Mouse (Mus musculus) spleen, postnatal 36 days (tissue): ENCODE measurements around the gene Agtr1a.
A peak's percentile ranks its signal among the peaks of the same experiment; 100 is the strongest.

Experiments used
- DNase-seq, 2 experiments: peaks; one replicate each; pipeline ENCODE4 v3.0.0; 2022; ENCODE audit warnings: low spot score in 2 of 2, mixed read lengths in 1 of 2

Agtr1a gene

DNA sequence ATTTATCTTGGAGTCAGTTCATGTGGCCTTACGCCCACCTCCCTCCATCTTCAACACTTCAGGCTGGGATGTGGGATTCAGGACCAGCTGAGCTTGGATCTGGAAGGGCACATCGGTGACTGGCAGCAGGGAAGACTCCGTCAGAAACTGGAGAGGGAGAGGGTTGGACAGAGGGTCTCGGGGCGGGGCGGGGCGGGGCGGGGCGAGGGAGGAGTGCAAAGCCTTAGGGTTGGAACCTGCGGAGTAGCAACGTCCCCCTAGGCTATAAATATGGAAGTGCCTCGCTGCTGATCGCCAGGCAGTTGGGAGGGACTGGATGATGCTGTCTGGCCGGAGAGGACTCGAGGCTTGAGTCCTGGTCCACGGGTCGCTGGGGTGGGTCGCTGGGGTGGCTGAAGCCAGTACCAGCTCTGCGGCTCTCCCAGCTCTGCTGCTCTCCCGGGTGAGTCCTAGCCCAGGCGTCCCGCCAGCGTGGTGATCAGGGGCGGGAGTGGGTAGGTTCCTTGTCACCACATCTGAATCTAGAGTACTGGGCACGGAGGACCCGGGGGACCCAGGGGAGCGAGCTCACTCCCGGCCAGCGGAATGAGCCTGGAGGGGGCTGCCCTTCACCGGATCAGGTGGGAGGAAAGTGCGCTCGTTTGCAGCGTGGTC is at the start of gene Agtr1a:
Gene Agtr1a, plus strand, starts transcription at position 294 of the 654 bp plus-strand sequence.
- peak; percentile 9 to 16 for DNase-seq

DNA sequence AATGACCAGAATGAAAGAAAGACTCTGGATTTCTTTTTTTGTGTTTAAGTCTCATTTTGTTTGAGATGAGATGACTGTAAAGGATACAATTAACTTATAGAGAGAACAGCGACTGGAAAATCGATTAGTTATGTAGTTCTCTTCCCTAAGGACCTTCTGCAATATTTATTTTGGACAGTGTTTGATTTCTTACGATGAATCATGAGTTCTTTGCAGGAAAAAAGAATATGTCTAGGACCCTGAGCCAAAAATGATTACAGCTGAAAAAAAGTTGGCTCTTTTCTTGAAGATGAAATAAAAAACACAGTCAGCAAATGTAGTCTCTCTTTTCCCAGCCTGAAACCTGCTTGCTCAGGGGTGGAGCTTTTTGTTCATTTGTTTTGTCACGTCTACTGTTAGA is 26.0 kb upstream of the Agtr1a start:
- DNase-seq, result no peak

DNA sequence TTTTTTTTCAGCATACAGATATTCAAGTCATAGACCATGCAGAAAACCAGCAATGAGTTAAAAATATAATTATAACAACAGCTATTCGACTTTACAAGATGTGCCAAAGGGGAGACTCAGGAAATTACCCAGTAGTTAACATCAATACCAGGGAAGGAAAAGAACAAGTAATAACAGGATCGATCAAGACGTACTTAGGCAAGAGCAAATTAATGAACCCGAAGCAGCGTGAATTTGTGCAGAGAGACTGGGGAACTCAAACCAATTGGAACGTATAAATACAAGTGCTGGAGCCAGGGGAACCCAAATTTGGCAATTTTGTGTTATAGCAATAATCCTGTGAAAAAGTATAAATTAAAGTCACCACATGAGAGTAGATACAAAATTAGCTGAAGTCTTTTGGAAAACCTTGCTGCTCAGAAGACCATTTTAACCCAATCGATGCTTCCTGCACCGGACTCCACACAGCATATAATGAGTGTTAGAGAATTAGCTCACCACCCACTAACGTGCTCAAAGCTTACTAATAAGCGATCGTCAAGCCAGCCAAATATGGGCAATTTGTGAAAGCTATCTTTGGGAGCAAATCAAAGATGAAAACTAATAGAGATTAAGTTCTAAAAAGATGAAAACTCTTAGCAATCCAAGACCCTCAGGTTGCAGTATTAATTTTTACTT is 11.4 kb upstream of the Agtr1a start:
- DNase-seq, result no peak

DNA sequence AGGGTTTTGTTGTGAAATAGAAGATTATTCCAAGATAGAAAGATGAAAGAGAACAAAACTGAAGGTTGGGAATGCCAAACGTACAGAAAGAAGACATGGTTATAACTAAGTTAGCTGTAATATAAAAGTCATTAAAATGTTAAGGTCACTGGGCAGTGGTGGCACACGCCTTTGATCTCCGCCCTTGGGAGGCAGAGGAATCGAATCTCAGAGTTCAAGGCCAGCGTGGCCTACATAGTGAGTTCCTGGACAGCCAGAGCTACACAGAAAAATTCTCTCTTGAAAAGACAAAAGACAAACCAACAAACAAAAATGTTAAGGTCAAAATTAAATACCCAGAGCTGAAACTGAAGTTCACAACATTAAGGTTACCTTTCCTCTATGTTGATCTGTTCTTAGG is 5.2 kb upstream of the Agtr1a start:
- no peak for DNase-seq

DNA sequence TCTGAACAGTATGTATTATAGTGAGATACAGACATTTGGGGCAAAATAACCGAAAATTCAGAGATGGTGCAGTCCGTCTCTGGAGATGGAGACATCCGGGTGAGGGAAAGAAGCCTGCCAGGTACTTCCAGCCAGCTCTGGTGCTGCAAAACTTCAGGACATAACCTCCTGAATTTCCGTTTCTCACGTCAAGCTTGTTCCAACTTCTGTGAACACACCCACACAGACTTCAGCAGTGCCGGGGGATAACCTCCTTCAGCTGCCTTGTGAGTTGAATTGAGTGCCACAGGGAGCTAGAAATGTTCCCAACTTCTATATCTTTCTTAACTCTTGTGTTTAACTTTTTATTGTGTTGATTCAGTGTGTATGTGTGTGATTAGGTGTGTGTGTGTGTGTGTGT is 4.4 kb upstream of the Agtr1a start:
- DNase-seq, result no peak

DNA sequence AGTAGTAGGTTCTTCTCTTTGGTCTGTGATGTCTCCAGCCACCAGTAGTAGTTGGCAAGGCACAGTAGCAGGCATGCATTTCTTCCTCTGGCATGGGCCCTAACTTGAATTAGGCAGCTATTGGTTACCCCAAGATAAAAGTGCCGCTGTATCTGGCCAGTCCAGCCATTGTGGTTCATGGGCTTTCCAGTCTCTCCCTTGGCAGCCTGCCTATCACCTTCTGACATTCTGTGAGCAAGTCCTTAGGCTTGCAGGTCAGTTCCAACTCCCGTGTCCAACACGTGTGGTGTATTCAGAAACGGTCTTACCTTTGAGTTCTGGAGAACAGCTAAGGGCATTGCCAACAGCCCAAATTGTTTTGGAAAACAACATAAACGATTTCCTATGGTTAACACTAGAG is 3.7 kb upstream of the Agtr1a start:
- peak; percentile 71 to 84 for DNase-seq

DNA sequence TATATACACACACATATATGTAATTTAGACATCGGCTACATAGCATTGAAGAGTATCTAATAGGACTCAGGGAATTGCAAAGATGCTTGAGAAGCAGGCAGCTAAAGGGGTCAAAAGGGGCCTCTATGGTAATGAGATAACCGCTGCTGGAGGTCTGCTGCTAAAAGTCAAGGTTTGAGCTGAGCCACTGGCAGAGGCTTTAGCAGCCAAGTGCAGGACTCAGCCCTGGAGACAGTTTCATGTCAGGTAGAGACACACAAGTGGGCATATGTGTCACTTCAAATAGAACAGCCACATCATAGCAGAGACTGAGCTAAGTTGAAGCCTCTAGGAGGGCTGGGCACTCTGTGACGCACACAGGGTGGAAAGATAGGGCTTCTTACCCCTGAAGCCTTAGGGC is 1.6 kb upstream of the Agtr1a start:
- DNase-seq, result no peak

DNA sequence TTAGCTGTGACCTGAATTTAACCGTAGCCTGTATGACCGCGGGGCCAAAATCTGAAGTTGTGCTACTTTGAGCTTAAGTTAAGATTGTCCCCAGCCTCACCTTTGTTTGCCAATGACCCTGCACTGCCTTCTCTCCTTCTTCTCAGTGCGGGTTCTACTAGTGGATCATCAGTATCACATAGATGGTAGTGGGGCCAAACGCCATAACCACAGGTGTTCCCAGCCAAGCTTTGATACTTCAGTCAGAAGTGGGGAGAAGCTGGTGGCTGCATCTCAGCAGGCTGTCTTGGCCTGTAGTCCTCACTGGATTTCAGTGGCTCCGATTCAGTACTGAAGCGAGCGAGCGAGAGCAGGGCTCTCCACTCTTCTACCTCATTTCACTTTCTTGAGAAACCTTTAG is 672 bp downstream of the Agtr1a start:
- DNase-seq, result no peak

DNA sequence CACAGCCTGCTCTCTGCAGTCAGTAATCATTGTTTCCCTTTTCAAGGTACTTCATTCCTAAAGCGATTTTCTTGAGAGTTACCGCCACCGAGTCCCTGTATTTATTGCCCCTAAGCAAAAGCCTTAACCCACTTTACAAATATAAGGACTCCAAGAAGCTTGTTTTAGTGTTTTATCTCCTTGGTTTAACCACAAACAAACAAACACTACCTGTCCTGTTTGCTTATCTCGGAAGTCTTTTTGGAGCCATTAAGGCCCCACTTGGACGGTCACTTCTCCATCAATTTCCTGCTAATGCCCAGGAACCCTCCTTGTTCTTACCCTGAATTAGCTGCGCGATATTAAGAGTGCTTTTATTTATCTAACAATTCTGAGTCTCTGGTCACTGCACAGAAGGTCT is 1.4 kb downstream of the Agtr1a start:
- DNase-seq, result no peak

DNA sequence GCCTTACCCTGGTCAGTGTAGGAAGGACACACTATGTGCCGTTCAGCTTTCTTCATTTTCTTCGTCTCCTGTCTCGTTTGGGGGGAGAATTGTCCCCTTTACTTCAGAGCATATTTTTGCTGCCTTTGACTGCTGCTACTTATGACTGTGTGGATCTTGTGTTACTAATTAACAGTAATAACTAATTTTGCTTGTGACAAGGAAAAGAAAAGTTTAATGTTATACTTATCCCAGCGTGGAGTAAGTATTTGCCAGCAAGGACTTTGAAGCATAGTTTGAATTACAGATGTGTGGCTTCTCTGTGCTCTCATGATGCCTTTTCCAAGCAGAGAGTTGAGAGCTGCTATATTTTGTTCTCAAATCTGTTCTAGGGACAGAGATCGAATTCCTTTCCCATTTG is 2.3 kb downstream of the Agtr1a start:
- no peak for DNase-seq

DNA sequence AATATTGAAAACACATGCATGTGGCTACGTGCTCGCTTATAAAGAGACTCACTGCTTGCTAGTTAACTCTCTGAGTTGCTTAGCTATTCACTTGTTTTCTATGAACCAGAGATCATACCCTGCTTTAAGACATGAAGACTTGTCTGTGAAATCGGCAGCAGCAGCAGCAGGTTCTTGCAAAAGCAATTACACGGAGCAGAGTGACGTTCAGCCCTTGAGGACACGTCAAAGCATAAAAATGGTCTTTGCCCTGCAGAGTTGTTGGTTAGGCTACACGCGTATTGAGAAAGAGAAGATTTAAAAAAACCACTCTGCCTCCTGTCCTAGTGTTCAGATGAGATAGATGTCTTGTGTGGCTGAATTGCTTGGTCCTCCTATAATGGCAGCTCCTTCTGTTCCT is 3.7 kb downstream of the Agtr1a start:
- no peak for DNase-seq

DNA sequence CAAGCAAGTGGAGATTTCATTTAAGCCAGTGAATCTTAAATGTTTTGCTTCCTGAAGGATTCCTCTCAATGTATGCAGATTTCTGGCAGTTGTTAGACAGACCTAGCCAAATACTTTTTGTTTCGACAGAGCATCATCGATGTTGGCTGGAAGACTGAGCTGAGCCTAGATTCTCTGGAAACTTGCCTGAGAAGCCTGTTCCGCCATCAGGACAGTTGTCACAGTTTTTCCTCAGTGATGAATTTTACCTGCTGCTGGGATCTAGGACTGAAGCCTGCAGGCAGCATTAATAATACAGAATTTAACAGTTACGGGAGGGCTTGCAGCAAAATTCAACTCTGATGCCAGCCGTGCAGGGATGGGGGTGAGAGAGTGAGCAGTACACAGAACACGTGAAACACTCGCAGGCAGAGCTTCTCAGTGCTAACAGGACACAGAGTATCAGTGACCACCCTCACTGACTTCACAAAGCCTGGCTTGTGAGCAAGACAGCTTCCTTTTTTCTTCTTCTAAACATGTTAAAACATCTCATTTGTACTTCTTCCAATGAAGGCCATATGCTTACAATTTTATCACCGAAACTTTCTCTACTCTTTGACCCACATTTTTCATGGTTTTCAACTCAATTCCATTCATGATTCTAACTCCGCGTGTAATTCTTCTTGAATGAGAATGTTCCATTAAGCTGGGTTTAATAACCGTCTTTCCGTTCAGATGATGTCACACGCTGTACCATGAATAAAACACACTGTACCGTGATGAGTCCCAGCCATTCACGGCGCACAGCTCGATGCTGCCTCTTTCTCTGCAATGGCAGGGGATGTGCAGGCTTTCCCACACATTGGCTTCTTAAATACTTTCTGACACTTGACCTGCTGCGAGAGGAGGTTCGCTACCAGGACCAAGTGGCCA is 6.0 kb downstream of the Agtr1a start:
- no peak for DNase-seq

DNA sequence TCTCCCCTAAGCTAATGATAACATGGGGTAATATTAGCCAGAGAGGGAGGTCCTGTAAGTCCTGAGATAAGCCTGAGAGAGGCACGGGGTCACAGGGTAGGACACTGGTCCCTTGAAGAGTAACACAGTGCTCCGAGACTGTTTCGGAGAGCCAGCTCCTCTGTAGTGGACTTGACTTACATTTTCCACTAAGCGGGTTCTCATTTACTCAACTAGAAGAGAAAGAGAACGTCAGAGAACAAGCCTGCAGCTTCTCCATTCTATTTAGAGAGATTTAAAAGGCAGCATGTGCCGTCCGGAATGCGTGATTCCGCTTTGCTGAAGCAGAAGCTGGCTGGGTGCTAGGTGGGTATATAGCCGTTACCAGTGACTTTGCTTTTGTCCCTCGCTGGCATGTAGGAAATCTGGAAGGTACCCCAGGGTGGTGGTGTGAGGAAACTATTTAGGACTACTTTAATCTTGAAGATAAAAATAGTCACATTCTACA is 9.2 kb downstream of the Agtr1a start:
- DNase-seq, result no peak

DNA sequence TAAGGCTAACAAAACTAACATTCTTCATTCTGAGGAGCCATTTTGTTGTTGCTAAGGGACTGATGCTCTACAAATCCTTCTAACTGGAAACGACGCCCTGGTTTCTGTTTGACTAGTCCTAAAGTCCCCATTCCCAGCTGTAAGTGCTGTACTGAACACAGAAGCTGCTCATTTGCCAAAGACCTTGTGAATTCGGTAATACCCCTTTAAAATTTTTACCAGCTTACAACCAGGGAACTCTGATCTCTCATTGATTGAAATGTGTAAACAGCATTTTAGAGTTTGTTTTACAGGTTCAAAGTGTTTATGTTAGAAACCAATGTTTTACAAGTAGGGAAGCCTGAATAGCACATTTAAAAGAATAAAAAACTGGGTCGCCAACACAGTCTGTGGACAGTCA is 10.6 kb downstream of the Agtr1a start:
- no peak for DNase-seq

DNA sequence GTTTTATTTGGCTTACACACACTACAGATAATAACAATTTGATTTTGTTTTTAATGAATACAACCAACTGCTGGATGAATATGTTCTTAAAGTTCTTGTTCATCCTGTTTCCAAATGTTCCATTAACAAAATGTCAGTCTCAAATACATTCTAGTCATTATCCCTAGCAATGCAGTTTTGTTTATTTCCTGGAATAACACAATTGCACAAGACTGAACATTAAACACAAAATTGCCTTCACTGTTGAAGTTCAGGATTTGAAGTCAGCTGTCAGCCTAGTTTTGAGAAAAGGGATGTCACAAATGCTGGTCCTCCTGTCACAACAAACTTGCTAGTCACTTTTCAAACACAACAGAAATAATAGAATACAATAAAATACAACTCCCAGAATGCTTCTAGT is 12.1 kb downstream of the Agtr1a start:
- DNase-seq, result no peak

DNA sequence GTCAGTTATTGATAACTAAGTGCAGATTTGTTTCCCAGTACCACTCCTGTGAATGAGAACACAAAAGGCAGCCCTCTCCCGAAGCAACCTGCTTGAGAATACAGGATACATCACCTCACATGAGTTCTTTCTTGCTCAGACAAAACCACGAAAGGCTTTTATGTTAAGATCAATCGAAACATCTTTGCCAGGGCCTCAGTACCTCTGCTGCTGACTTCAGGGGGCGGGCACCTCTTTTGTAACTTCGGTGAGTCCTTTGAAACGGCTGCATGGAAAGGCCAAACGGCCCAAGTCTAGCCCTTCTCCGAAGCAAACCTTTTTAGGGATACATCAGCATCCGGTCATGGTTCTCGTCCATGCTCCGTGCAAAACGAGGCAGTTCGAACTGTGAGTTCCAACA is 15.7 kb downstream of the Agtr1a start:
- DNase-seq, result no peak

DNA sequence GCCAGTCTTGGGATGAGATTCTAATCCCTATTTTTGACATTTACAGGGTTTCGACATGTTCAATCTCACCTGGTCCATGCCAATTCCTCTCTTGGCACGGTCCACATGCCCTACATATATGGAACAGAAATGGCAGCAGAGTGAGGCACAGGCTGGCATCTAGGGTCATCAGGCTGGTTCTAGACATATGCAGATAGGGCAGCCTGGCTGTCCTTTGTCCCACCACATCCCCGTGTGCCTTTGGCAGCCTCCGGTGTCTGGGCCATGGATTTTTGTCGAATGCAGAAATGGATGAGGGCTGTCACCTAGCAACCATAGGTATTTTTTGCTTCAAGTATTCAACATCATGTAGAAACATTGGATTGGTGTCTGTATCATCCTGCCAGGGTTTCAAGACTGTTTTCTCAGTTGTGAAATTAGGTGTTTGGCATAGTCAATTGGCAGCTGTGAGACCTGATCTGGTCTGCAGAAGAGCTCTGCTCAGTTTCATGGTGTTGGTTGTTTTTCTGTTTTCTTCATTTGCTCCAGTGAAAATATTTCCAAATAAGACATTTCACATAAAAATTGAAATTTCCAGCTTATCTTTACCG is 18.8 kb downstream of the Agtr1a start:
- DNase-seq, result no peak

DNA sequence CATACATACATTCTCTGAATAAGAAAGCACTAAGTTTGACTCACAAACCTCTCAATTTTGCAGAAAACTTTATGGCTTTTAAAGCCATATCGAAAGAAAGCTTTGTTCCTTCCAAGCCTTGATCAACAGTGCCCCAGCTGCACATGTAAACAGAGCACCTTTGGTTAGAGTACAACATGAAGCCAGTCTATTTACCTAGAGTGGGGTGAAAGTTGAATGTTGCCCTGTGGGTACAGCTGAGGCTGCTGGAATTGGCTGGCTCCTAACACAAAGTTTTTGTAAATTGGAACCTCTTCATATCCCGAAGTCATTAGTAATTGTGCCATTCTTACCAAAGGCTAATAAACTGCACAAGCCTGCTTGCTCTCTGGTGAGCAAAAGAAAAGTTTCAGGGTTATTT is 19.7 kb downstream of the Agtr1a start:
- DNase-seq, result no peak

DNA sequence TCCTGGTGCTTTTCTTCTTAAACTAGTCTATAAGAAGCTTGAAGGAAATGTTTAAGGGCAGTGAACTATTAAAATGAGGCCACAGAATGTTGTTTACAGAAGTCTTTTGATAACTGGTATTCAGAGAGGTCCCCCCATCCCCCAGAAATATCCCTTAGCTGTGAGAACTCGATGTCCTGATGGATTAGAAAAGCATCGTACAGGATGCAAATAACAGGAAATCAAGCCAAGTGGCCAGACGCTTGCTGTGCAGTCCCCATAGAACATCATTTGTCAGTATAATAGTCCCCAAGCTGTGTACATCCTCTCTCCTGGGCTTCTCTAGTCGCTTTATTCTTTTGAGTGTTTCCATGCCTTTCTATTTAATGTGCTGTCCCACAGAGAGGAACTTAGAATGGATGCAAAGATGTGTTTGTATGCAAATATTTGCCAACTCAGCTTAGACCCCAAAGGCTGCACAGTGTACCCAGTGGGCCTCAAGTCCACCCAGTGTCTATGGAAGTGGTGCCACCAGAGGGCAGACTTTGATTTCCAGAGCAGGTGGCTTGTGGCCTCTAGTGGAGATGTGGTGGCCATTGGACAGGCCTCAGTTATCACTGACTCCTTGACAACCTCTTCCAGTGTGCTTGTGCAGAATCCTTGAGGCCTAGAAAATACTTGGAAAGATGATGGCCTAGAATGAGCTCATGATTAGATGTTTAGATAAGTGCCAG is 22.4 kb downstream of the Agtr1a start:
- DNase-seq, result no peak

DNA sequence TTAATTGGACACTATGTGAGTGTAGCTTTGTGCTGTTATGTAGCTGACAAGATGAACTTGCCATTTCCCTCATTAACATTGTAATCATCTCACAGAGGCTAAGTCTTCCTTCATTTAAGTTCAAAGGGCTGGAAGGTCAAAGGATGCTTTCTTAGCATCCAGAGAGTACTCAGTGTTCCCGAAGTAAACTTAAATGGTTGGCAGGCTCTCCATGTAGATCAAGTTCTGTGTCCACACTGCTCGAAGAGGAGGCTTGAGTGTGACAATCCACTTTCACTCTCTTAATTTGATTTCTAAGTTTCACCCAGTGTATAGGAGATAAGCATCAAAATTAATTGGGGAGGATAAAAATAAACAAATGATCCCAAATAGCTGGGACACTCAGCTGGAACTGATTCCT is 23.6 kb downstream of the Agtr1a start:
- DNase-seq, result no peak

DNA sequence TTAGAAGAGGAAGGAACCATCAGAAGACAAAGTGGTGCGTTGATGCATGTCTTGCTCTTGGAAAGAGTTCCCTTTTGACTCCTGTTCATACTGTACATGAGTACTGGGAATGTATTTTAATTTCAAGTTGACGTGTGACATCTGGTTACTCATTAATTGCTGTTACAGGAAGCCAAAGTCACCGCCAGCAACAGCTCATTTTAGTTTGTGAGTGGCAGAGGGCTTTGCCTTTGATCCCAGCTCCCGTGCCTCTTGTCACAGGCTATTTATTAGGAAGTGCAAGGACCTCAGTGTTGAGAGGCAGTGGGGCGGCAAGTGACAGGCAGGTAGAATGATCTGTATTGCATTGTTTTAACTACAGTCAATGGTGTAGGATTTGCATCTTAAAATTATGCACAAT is 24.8 kb downstream of the Agtr1a start:
- DNase-seq, result no peak

DNA sequence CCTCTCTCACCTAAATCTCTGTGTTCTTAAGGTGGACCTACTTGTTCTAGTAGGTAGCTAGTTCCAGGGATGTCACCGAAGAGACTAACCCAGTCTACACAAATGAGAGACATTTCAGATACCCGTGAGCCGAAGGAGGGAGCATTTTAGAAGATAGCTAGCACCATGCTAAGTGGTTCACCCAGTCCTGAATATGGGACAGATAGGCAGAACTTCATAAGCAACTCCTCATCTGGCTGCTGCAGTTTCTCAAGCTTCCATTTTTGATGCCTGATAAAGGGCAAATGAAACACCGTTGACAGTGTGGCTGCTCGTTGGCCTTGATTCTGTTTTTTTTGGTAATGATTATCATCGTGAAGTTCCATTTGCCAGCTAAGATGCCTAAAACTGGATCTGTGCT is 25.8 kb downstream of the Agtr1a start:
- no peak for DNase-seq
